Mouse (Mus musculus) liver, embryonic 15.5 days (tissue): ENCODE measurements around the gene Specc1. TPM values are rescaled to one million over a fixed set of nuclear protein-coding genes. Genes with fewer than 3 reads are reported as not detected.
A peak's percentile ranks its signal among the peaks of the same experiment; 100 is the strongest.

Experiments used
- ATAC-seq: fragments of 200-750 bp; cut with Nextera tagmentation; 2 replicates; pipeline ENCODE4 v1.8.0; 2017; ENCODE audit warnings: moderate number of reproducible peaks, mild to moderate bottlenecking, moderate library complexity; ENCODE audit not compliant: insufficient read depth
- H3K27ac ChIP-seq: fragments of 300-500 bp; sonication (generic); replicated peaks from 2 replicates; pipeline ENCODE4 v1.5.1; 2015; ENCODE audit warnings: mild to moderate bottlenecking, inconsistent platforms
- H3K27me3 ChIP-seq: fragments of 300-500 bp; sonication (generic); 2 replicates; pipeline ENCODE4 v1.6.1; 2015; ENCODE audit warnings: mild to moderate bottlenecking, inconsistent platforms
- H3K36me3 ChIP-seq: fragments of 300-500 bp; sonication (generic); replicated peaks from 2 replicates; pipeline ENCODE4 v1.6.1; 2015; ENCODE audit warnings: moderate library complexity, mild to moderate bottlenecking, inconsistent platforms
- H3K4me1 ChIP-seq: fragments of 300-500 bp; sonication (generic); replicated peaks from 2 replicates; pipeline ENCODE4 v1.6.1; 2015; ENCODE audit warnings: inconsistent platforms
- H3K4me2 ChIP-seq: fragments of 300-500 bp; sonication (generic); 2 replicates; pipeline ENCODE4 v1.6.1; 2015; ENCODE audit warnings: moderate library complexity, mild to moderate bottlenecking, inconsistent platforms
- H3K4me3 ChIP-seq: fragments of 300-500 bp; sonication (generic); replicated peaks from 2 replicates; pipeline ENCODE4 v1.5.1; 2015; ENCODE audit warnings: mild to moderate bottlenecking, inconsistent platforms
- H3K9ac ChIP-seq: fragments of 300-500 bp; sonication (generic); 2 replicates; pipeline ENCODE4 v1.6.1; 2015; ENCODE audit warnings: moderate library complexity, mild to moderate bottlenecking, inconsistent platforms
- H3K9me3 ChIP-seq: fragments of 300-500 bp; sonication (generic); replicated peaks from 2 replicates; pipeline ENCODE4 v1.6.1; 2016; ENCODE audit warnings: inconsistent platforms
- WGBS: fragments of 180-500 bp; shearing (Covaris S2); methylation state at CpG from one replicate; pipeline ENCODE4 v1.1.7; 2015; ENCODE audit warnings: mixed read lengths; ENCODE audit not compliant: insufficient replicate concordance; 5-methylcytosine and 5-hydroxymethylcytosine counted together
- polyA plus RNA-seq: library from polyadenylated mRNA; unstranded; fragments of >200 nt; fragmentation: Nextera tagmentation; extraction: Ambion mirVana; gene quantifications from 2 replicates; pipeline ENCODE4 v1.2.1, GENCODE M21; 2015

Gene Specc1
- 54.4 and 57.0 TPM in 2 replicates for polyA plus RNA-seq

DNA sequence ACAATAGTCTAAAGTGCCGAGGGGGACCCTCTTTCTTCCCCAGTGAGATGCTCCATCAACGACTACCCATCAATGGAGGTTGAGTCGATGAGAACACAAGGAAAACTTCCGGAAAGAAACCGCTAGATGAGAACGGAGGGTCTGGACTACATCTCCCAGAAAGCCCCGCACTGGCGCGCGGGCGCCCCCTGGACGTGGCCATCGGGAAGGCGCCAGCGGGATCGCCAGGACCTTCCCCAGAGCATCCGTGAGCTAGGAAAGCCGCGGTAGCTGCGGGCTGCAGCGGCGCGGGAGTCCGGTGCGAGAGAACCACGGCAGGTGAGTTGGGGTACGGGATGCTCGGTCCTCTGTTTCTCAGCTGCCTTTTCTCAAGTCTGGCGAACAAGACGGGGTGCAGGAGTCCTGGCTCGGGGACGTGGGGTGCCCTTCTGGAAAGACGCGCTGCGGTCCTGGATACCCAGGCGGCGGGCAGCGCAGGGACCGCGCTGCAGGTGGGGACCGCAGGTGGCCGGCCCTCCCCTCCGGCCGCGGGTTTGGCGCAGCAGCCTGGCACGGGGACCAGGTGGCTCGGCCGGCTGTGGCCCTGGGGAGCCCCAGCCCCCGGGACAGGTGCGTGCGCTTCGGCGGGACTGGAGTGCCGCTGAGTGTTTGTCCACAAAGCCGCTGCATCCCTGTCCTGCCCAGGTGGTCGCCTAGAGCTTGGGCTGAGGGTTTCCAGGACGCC lies at the start of gene Specc1:
Specc1 (plus strand) TSS at position 192 of the 724 bp plus-strand sequence.
- Histone ChIP-seq H3K9ac (peak within 1 kb of the TSS; percentile 99), H3K4me3 (peak within 1 kb of the TSS; percentile 90), H3K36me3 (no peaks in the 10 kb centered on the region), H3K27me3 (peaks cover 12% of the 10 kb centered on the region; the same call in 1 of the 2 replicates), H3K27ac (peak within 1 kb of the TSS; percentile 100), H3K9me3 (no peaks in the 10 kb centered on the region), H3K4me2 (peak within 1 kb of the TSS; percentile 80), H3K4me1 (peaks cover 46% of the 10 kb centered on the region)
- WGBS, result under 1% methylated on average over 58 of the region's 58 CpGs
- peak; percentile 78 for ATAC-seq

- Histone ChIP-seq H3K27me3 (no peaks in the 10 kb centered on the region), H3K4me3 (no peak overlapping the region), H3K9ac (no peak overlapping the region), H3K9me3 (no peaks in the 10 kb centered on the region), H3K4me1 (no peaks in the 10 kb centered on the region), H3K4me2 (no peak overlapping the region), H3K27ac (no peak overlapping the region), H3K36me3 (peaks cover 70% of the 10 kb centered on the region)
- ATAC-seq, result no peak
These were observed 48.2 kb upstream of the Specc1 start for GRCm38 (mm10) chr11:61908315-61908714.

- Histone ChIP-seq H3K9me3 (no peaks in the 10 kb centered on the region), H3K4me3 (no peak overlapping the region), H3K36me3 (peaks cover 35% of the 10 kb centered on the region), H3K4me2 (no peak overlapping the region), H3K9ac (no peak overlapping the region), H3K27ac (no peak overlapping the region), H3K4me1 (no peaks in the 10 kb centered on the region), H3K27me3 (no peaks in the 10 kb centered on the region)
- ATAC-seq, result no peak
- 87% methylated on average over 3 of the region's 3 CpGs for WGBS
These were observed 36.9 kb upstream of the Specc1 start for GRCm38 (mm10) chr11:61919702-61920101.

- Histone ChIP-seq H3K9me3 (no peaks in the 10 kb centered on the region), H3K36me3 (peaks cover 25% of the 10 kb centered on the region), H3K9ac (no peak overlapping the region), H3K4me2 (no peak overlapping the region), H3K4me3 (no peak overlapping the region), H3K27ac (no peak overlapping the region), H3K27me3 (no peaks in the 10 kb centered on the region), H3K4me1 (peaks cover 10% of the 10 kb centered on the region)
- ATAC-seq, result no peak
- WGBS, result 62% methylated on average over 1 of the region's 1 CpGs
These were observed 33.3 kb upstream of the Specc1 start for GRCm38 (mm10) chr11:61923309-61923708.

- no peaks in the 10 kb centered on the region for H3K27me3 ChIP-seq
- H3K36me3 ChIP-seq, result peaks cover 8% of the 10 kb centered on the region; the same call in 1 of the 2 replicates
- peaks cover 34% of the 10 kb centered on the region for H3K4me1 ChIP-seq
- peak overlapping the region; percentile 100 for H3K4me3 ChIP-seq
- peak overlapping the region; percentile 99 for H3K9ac ChIP-seq
- H3K27ac ChIP-seq, result peak overlapping the region; percentile 93
- peak overlapping the region; percentile 92 for H3K4me2 ChIP-seq
- under 1% methylated on average over 47 of the region's 47 CpGs for WGBS
- ATAC-seq, result peak; percentile 68
- no peaks in the 10 kb centered on the region for H3K9me3 ChIP-seq
These were observed 27.1 kb upstream of the Specc1 start for GRCm38 (mm10) chr11:61929323-61930097.

GRCm38 (mm10) chr11:61930098-61930517 lies 26.5 kb upstream of the Specc1 start, which contains the start of gene Akap10:
Akap10 (minus strand) TSS chr11:61930252.
- Histone ChIP-seq H3K4me1 (peaks cover 35% of the 10 kb centered on the region), H3K9me3 (no peaks in the 10 kb centered on the region), H3K9ac (peak within 1 kb of the TSS; percentile 99), H3K4me3 (peak within 1 kb of the TSS; percentile 100), H3K27me3 (no peaks in the 10 kb centered on the region), H3K27ac (peak within 1 kb of the TSS; percentile 93), H3K36me3 (peaks cover 8% of the 10 kb centered on the region; the same call in 1 of the 2 replicates), H3K4me2 (peak within 1 kb of the TSS; percentile 92)
- under 1% methylated on average over 43 of the region's 43 CpGs for WGBS
- ATAC-seq, result peak; percentile 94

DNA sequence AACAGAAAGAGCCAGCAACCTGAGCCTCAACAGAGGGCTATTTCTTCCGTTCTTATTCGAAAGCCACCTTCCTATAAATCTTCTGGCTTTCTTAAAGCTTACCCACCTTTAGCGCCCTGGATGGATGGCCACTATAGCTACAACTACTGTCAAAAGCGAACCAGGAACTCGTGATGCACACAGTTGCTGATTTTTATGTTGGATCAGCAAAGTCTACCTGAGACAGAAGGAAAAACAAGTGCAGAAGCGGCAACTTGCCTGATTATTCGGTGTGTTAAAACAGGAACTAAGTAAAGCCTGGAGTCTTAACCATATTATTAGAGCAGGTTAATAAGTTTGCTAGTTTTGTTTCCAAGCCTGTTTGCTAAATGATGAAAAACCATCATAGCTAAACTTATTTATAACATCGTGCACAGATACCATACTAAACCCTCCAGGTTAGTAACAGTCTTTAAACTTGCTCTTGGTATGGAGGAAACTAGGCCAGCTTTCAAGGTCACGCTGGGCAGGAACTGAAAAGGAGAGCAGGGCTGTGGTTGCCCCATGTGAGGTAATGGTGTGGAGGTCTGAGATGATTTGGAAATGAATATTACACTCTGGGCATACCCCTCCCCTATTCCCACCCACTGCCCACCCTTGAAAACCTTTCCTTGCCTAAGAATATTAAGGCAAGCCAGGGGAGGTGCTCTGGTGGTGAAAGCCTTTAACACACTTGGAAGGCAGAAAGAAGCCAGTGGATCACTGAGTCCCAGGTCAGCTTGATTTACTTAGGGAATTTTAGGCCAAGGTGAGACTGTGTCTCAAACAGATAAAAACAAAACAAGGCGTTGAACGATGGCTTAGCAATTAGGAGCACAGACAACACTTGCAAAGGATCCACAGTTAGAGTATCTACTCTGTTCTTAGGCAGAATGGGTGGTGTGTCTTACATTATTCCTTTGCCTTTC lies 25.6 kb upstream of the Specc1 start:
- 17% methylated on average over 11 of the region's 11 CpGs for WGBS
- Histone ChIP-seq H3K27me3 (no peaks in the 10 kb centered on the region), H3K9me3 (no peaks in the 10 kb centered on the region), H3K27ac (peak overlapping the region; percentile 86), H3K36me3 (peaks cover 8% of the 10 kb centered on the region; the same call in 1 of the 2 replicates), H3K4me1 (peaks cover 35% of the 10 kb centered on the region), H3K4me2 (peak overlapping the region; percentile 92), H3K9ac (peak overlapping the region; percentile 99), H3K4me3 (peak overlapping the region; percentile 100)
- ATAC-seq, result peak; percentile 22

DNA sequence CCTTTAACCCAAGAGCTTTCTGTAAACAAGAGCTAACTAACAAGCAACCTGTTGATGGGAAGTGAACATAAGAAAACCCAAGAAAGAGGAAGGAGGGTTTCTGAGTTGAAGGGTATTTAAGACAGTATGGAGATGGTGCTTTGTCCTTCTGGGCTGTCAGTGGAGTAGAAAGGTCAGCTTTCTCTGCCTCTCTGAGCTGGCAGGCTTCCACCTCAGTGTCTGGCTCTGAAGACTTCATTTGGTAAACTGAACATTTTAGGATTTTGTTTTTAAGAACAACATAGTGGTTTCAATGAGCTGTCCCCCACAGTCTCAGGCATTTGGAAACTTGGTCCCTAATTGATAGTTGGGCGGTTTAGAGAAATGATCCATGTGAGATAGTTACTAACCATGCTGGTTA lies 18.8 kb upstream of the Specc1 start:
- no peaks in the 10 kb centered on the region for H3K9me3 ChIP-seq
- 0 out of 2 replicates have a peak, but pooled peaks cover under 1% of the 10 kb centered on the region for H3K27me3 ChIP-seq
- 0 out of 2 replicates have a peak, but pooled peaks cover 5% of the 10 kb centered on the region for H3K4me1 ChIP-seq
- 71% methylated on average over 1 of the region's 1 CpGs for WGBS
- H3K4me3 ChIP-seq, result no peak overlapping the region
- no peak for ATAC-seq
- H3K36me3 ChIP-seq, result no peaks in the 10 kb centered on the region
- no peak overlapping the region for H3K27ac ChIP-seq
- no peak overlapping the region for H3K4me2 ChIP-seq
- H3K9ac ChIP-seq, result no peak overlapping the region

DNA sequence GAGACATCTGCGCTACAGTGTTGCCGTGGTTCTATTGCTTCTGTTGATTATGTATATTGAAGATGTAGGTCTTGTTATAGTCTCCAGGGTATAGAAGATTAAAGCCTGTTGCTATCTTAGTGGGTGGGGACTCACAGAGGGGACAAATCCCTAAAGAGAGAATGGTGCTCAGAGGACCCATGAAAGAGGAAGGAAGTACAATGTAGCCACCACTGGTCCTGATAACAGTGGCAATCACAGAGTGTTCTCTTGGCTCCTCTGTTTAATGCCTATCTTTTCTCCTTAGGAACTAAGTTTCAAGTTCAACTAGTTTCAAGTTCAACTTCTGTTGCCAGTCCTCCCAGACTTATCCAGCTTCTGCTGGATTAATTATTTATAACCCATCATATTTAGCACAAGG lies 13.7 kb upstream of the Specc1 start:
- ATAC-seq, result no peak

DNA sequence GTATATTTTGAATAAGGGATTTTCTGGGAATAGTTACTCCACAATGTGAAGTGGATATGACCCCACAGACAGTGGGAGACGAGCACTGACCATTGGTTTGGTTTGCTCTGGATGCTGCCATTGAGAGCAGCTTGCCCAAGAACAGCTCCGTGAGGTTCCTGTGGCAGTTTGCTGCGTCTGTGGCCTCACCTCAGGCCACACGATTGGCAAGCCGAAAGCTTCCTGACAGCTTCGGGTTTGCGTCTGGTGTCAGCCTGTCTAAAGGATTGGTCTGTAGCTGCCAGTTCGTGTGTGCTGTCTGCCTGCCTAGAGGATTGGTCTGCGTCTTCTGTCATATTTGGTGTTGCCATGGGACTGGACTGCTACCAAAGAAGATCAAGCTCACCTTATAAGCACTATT lies 12.1 kb upstream of the Specc1 start:
- Histone ChIP-seq H3K27me3 (0 out of 2 replicates have a peak, but pooled peaks cover 6% of the 10 kb centered on the region), H3K4me1 (peaks cover 6% of the 10 kb centered on the region), H3K36me3 (no peaks in the 10 kb centered on the region), H3K4me2 (no peak overlapping the region), H3K9ac (no peak overlapping the region), H3K9me3 (no peaks in the 10 kb centered on the region), H3K4me3 (no peak overlapping the region), H3K27ac (no peak overlapping the region)
- 55% methylated on average over 9 of the region's 9 CpGs for WGBS
- ATAC-seq, result no peak

More for the DNA sequence above, 13.7 kb upstream of the Specc1 start:
- H3K27me3 ChIP-seq, result 0 out of 2 replicates have a peak, but pooled peaks cover 6% of the 10 kb centered on the region
- no peaks in the 10 kb centered on the region for H3K9me3 ChIP-seq
- 43% methylated on average over 2 of the region's 2 CpGs for WGBS
- H3K4me1 ChIP-seq, result peaks cover 6% of the 10 kb centered on the region
- H3K4me2 ChIP-seq, result no peak overlapping the region
- no peak overlapping the region for H3K27ac ChIP-seq
- H3K9ac ChIP-seq, result no peak overlapping the region
- no peaks in the 10 kb centered on the region for H3K36me3 ChIP-seq
- no peak overlapping the region for H3K4me3 ChIP-seq
